Mouse (Mus musculus) CH12F3 (cell line): ENCODE measurements around the gene Pecam1.
"Not testable (repeated sequence)": the region's sequence is repeated elsewhere in the genome, so short reads cannot be mapped to it uniquely, and the experiment has no call there.

Source experiments
- in situ Hi-C: fragments of 300-500 bp; cut with MboI; formaldehyde crosslinking; loops from 2 replicates; pipeline ENCODE4 v1.14.3; 2020; ENCODE audit warnings: low sequenced_read_pairs

Pecam1 gene

DNA sequence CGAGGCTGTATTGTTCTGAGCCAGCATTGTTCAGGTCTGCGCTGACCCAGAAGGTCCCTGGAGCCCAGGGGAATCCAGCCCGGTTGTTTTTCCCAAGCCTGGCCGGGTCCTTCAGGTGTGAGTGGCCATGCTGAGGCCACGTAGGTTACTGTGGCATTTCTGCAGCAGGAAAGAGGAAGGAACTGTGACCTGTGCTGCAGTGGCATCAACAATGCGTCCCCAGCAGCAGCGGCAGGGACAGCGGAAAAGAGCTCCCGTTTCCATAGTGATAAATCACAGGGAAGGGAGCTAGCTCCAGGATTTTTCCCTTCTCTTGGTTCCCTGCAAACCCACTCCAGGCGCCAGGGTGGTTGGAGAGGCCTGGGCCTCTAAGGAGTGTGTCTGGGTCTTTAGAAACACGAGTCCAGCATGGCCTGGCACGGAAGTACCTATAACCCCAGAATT is 13.2 kb downstream of the Pecam1 start:
- in situ Hi-C loops, result no loop called here

DNA sequence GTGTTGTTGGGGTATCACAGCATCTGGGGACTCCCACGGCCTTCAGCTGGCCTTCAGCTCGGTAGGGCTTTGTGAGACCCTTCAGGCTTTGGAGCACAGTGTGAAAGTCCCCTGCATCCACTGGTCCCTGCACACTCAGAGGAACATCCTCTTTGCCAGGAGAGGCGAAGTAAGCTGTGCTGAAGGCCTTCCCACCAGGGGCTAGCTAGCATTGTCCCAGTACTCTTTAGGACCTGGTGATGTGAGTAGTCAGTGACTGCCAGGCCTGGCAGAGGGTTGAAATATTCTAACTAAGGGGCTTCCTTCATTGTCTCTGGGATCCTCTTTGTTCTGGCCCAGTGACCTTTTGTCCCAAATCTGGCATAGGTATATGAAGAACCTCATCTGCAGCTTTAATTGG is 13.8 kb downstream of the Pecam1 start:
- in situ Hi-C loops, result no loop called here

DNA sequence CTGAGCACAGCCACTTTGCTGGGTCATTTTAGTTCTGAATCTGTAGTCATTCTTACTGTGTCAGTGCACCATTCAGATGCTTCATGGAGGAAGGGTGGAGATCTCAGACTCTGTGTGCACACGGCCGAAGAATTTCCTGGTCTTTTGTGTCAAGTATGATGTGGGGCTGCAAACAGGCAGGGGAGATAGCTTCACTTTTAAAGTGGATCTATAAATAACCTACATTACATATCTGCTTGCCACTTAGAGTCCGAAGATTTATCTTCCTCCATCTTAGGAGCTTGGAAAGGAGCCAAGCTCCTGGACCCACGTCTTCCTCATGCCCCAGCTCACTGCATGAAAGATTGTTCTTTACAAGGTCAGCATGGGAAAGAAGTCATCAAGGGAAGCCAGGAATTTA is 19.7 kb downstream of the Pecam1 start:
- in situ Hi-C loops, result no loop called here

DNA sequence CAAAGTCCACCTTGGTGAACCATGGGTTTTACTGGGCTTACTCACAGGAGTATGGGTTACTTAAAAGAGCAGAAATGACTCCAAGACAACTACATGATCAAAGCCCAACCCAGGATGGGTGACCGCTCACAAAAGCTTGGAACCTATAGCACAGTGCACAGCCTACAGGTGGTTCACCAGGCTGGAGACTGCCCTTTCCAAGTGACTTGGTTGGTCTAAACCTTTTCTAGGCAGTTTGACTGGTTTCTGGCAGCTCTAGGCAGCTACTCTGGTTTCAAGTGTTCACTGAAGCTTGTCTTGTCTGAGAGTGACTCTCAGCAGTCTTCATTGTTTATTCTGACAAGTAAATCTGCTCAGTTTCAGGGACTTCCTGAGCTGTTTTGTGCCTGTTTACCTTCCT is 20.8 kb downstream of the Pecam1 start:
- in situ Hi-C loops, result no loop called here

DNA sequence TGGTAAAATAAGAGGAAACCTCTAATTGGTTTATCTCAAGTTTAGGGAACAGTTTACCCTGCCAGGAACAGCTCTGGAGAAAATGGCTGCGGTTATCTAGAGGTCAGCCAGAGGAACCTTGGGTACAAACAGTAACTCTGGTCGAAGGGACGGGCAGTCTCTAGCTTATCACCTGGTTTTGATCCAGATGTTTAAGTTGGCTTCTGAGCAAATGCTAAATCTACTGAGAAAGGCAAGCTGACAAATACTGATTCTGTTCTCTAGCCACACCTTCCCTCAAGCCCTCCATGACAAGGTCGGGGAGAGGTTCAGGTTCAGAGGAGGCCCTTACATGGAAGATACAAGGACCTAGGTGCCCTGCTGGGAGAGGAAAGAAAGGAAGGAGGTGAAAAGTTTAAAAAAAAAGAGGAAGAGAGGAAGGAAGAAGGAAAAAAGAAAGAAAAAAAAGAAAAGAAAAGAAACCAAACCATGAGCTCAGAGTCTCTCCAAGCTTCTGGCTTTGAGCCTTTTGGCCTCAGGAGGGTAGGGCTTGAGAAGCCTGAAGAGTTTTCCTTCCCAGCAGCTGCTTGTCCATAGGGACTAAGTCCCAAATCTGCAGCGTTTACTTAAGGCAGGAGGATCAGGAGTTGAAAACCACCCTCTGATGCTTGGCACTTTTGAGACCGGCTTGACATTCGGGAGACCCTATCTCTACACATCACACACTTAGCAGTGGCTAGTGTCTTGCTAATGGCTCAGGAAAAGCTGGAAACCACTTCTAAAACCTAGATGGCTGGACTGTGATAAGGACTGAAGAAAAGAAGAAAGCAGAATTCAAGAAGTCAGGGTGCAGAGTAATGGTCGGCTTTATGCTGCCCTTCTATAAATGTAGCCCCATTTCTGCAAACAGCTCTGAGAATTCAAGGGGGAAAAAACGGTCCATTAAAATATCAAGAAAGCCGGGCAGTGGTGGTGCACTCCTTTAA is 21.7 kb downstream of the Pecam1 start:
- in situ Hi-C loops, result no loop called here

DNA sequence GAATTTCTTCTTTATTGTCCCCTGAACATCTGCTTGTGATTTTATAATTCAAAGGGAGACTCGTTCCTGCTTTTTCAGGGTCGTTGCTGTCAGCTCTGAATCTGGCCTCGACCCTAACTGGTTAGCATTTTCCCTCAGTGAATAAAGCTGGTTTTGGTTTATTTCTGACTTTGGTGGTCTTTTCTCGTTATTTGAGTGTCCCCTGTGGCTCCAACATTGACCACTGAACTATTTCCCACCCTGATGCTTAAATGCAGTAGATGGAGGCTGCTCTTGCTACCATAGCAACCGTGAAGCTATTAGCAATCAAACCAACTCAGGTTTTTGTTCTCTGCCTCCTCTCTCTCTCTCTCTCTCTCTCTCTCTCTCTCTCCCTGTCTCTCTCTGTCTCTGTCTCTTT is 22.5 kb downstream of the Pecam1 start:
- in situ Hi-C loops, result no loop called here

DNA sequence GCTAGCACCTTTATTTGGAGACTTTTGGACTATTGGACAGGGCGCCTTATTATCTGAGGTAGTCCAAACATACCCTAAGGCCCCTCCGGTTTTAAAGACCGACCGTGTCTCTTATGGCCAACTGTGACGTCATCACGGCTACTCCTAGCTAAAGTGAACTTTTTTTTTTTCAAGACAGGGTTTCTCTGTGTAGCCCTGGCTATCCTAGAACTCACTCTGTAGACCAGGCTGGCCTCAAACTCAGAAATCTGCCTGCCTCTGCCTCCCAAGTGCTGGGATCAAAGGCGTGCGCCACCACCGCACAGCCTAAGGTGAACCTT is 25.6 kb downstream of the Pecam1 start:
- in situ Hi-C loops, result not testable (repeated sequence)

DNA sequence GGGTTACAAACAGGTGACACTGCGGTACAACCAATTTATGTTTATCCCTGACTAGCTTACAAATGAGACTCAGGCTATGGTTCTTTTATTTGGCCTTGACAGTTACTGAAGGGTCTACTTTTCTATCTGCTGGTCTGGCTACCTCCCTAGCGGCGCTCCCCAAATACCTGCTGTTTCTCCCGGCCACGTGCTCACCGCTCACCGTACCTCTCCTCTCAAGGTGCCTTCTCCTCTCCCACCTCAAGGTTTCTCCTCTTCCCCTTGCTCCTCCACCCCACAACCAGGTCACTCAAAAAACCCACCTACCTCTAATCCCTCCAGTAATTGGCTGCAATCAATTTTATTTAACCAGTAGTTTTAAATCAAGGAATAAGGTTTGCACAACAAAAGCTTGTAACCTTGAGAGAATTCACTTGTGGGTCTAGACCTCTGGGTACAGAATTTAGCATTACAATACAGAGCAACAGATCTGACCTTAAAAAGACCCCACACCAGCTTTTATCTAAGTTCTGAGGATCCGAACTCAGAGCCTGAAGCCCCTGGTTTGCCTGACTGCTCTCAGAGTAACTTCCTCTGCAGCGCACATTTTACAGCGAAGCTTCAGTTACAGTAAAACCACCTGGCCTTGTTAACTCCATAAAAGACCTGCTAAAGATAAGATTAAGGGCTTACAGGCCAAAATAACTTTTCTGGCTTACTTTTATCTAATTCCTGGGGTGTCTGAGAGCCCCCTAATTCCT is 26.1 kb downstream of the Pecam1 start:
- in situ Hi-C loops, result no loop called here

DNA sequence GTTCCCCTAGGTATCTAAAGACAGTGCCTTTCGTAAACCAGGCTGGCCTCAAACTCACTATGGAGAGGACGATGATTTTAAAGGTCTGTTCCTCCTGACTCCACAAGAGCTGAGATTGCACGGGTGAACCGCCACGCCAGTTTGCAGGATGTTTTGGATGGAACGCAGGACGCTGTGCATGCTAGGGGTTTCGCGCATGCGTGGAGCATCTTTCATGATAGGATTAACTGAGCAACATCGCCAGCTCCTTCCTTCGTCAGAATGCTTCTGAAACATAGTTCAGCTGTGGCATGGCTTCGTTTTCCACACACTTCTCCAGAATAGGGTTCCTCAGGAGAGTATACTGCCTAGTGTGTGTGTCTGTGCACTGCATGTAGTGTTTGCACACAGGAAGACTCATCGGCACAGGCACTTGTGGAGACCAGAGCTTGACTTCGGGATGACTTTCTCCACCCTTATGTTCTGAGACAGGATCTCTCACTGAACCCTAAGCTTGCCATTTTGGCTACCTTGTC is 26.8 kb downstream of the Pecam1 start:
- in situ Hi-C loops, result no loop called here

DNA sequence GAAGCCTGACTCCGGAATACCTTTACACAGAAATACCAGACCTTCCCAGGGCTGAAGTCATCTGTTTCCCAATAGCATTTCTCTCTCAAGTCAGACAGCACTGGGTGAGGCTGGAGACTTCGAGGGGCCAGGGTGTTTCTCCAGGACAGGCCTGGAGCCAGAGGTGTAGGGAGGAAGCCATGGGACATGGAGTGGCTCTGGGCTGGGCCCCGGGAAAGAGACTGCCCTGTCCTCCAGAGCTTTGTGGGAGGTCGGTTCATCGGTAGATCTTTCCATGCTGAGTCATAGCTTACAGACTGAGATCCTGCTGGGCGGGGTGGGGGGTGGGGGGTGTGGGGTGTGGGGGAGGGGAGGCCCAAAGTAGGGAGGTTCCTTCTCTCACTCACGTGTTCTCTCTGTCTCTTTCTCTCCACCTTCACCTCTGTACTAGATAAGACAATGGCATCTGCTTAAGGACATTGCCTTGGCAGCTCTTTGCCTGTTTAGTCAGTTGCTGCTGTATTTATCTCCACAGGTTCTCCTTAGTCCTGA is 27.5 kb downstream of the Pecam1 start:
- in situ Hi-C loops, result no loop called here

DNA sequence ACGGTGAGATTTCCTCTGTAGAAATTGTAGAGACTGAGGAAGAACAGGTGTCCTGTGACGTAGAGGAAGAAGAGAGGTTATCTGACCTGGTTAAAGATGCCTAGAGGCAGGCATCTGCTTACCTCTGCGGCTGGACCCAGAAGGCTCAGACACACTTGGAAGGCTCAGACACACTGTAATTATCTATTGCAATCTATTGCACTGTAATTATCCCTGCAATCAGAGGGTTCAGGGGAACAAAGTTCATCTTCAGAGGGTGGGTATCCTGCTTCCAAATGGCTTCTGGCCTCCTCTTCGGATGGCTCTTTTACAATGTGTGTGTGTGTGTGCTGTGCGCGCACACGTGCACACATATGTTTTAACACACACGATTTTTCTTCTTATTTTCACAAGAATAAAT is 30.0 kb downstream of the Pecam1 start:
- in situ Hi-C loops, result no loop called here

DNA sequence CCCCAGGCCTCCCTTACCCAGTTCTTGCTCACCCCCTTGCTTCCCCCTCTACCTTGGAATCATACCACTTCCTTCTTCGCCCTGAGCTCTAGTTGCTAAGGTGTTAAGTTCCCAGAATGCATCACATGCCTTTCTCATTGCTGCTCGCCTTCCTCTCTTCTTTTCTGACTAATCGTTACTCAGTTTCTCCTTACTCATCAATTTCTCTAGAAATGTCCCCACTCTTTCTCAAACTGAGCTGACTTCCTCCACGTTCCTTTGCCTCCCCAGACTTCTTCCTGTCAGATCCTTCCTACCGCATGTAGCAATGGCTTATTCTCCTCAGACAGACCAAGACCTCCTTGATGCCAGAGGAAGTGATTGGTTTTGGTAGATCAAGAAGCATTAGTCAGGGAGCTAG is 33.9 kb downstream of the Pecam1 start:
- in situ Hi-C loops, result no loop called here

DNA sequence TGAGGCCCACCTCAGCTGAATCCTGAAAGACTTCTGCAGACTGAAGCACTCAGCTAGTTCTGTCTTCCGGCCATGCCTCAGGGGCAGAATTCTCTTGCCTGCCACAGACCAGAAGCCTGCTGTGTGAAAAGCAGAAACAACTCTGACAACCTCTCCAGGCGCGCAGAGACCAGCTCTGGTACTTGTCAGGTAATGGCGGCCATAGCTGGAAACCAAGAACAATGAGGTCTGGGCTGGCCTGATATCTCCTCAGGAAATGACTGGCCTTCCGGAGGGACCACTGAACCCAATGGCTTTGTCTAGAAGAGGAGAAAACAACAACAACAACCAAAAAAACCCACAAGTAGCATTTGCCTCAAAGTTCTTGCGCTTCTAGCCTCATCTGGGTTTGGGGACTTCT is 35.4 kb downstream of the Pecam1 start:
- in situ Hi-C loops, result no loop called here

DNA sequence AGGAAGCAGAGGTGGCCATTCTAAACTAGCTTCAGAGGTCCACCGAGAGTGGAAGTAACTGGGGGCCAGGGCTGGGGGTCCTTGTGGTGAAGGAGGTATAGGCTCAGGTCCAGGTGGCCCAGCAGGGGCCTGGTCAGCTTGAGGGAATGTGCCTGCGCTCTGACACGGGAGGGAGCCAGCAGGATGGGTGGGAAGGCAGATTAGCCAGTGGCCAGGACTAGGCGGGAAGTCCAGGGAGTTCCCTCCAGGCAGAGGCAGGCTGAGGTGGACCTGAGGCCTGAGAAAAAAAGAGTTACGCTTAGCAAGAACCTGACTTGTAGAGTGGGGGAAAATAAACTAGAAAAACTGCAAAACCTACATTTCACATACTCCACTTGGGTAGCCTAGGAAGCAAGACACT is 39.6 kb downstream of the Pecam1 start:
- in situ Hi-C loops, result no loop called here

DNA sequence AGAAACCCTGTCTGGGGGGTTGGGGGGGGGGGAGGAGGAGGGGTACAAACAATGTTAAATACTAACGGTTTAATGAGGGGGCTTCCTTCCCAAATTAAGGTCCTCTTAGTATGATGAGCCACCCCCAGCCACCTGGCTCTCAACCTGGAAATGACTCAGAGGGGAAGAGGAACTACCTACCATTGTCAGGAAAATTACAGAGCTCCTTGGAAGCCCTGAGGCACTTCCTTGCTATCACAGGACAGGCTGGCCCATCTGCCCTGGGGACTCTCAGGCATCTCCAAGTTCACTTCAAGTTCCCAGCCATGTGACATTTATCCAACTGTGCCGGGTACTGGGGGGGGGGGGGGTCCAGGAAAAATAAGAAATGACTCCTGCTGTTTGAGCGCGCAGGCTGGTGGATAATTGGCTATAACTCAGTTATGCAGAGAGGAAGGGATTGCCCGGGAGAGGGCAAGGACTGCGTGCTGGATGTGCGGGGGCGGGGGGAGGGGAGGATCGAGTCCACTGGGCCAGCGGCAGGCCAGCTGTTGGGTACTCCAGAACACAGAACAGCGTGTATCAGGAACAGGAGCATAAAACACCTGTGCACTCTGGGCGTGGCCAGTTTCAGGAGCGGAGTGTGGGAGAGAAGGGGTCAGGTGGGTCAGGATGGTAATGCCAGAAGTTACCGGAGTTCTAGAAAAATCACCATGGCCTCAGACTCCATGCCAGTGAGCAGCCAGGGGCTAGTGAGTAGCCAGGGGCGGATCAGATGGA is 41.0 kb downstream of the Pecam1 start:
- in situ Hi-C loops, result no loop called here

DNA sequence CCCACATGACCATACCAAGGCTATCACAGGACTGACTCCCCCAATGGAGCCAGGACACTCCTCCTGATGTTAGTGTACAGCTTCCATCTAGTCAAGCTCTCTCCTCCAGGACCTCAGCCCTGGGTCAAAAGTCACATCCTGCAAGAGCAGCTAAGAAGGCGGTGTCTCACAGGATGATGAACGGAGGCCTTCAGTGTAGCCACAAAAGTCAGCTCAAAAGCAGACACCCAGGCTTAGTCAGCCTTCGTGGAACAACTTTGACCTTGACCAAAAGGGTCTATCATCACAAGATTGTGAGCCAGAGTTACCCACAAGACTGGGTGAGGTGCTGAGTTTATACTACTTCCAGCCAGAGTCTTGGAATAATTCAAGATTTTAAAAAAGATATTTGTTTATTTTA is 42.6 kb downstream of the Pecam1 start:
- in situ Hi-C loops, result no loop called here

DNA sequence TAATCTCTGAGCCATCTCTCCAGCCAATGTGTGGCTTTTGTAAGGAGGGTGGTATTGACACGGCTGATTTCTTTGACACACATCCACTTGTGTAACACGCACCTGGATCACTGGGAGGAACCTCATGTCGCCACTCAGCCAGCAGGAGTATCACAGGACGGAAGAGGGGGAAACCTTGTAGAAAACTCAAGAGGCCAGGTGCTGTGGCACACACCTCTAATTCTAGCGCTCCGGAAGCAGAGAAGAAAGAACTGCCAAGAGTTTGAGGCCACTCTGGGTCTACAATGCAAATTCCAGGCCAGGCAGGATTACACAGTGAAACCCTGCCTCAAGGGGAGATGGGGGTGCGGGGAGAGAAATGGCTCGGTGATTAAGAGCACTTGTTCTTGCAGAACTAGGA is 43.3 kb downstream of the Pecam1 start:
- in situ Hi-C loops, result no loop called here

DNA sequence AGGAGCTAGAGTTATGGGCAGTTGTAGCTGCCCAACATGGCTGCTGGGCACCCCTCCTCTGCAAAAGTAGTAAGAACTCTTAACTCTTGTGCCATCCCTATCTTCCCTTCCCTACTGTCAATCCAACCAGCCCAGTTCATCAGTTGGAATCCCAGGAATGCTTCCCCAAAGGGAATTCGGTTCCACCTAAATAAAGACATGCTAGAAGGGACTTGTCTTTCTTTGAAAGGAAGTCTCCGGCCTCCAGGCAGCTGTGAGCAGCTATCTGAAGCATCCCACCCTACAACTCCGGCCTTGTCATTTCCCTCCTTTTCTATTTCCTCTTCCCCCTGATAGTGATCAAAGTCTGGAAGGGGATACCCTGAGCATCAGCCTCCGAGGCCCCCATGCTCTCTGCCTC is 44.2 kb downstream of the Pecam1 start:
- in situ Hi-C loops, result no loop called here

DNA sequence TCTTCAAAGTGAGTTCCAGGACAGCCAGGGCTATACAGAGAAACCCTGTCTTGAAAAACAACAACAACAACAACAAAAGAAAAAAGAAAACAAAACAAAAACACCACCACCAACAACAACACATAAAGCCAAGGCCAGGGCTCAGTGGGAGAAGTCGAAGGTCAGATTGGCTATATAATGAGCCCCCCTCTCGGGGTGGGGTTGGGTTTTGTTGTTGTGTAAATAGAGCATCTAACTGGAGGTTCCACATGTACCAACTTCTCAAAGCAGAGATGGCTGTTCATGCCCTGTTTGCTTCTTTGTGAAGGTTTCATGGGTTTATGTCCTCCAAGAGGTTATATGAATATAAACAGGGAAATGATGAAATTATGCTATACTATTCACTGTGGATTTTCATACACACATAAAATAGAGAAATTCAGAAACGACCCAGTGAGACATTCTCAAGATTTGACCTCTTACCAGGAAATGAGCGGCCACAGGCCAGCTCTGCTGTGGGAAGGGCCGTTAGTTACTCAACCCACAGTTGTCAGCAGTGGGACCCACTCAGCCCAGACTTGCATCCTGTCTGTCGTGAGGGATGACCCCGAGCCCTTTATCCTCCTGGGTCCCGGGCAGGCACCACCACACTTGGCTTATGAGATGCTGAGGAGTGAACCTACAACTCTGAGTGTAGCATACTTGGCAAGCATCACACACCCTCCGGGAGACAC is 45.9 kb downstream of the Pecam1 start:
- in situ Hi-C loops, result no loop called here

DNA sequence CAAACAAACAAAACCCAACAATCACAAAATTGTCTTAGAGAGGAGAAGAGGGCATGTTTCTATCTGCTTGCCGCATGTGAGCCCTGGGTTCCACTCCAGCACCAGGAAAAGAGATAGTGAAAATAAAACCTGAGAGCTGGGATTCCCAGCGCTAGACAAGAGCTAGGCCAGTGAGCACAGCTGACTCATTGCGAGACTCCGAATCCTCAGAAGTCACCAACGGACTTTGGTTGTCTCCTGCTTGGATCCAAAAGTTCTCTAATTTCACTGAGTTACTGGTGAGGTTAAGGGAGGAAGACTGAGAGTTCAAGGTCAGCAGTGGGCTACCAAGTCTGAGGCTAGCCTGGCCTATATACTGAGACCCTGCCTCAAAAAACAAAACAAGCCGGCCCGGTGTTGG is 46.5 kb downstream of the Pecam1 start:
- in situ Hi-C loops, result no loop called here
